Mouse (Mus musculus): ENCODE measurements around the gene Synpo2. TPM values are rescaled to one million over a fixed set of nuclear protein-coding genes. Genes with fewer than 3 reads are reported as not detected.
A peak's percentile ranks its signal among the peaks of the same experiment; 100 is the strongest.

Gene Synpo2
- polyA plus RNA-seq, 1 experiment from 2014 or later = 19.9 TPM

- DNase-seq (ENCODE audit: low spot score) (no peak), ATAC-seq (ENCODE audit: low FRiP score, low TSS enrichment) (no peak)
- Histone ChIP-seq H3K27me3 (ENCODE audit: control insufficient read depth, insufficient read depth, low read length) (no peaks in the 10 kb centered on the region; the same call in 1 of the 2 replicates), H3K27ac (replicated peaks) (no peak overlapping the region), H3K9ac (ENCODE audit: low read length) (no peak overlapping the region), H3K36me3 (ENCODE audit: control insufficient read depth, insufficient read depth, low read length) (no peaks in the 10 kb centered on the region), H3K4me1 (replicated peaks; ENCODE audit: control insufficient read depth, insufficient read depth) (no peaks in the 10 kb centered on the region), H3K4me2 (replicated peaks; ENCODE audit: low read depth) (no peak overlapping the region), H3K4me3 (ENCODE audit: low read depth, low read length) (no peak overlapping the region), H3K9me3 (ENCODE audit: control insufficient read depth, low read length) (no peaks in the 10 kb centered on the region)
- 38% methylated on average over 5 of the region's 5 CpGs for WGBS
- TF ChIP-seq EP300 (optimal IDR thresholded peaks at IDR 0.05) (no peak), CTCF (IDR thresholded peaks at IDR 0.05; ENCODE audit: low read depth) (no peak)
These were observed 8.4 kb upstream of the Synpo2 start for GRCm38 (mm10) chr3:123244376-123244775.

- no peak overlapping the region for H3K4me3 ChIP-seq (ENCODE audit: low read depth, low read length)
- no peak overlapping the region for H3K4me2 ChIP-seq (replicated peaks; ENCODE audit: low read depth)
- DNase-seq (ENCODE audit: low spot score) (no peak), ATAC-seq (ENCODE audit: low FRiP score, low TSS enrichment) (no peak)
- TF ChIP-seq CTCF (IDR thresholded peaks at IDR 0.05; ENCODE audit: low read depth) = no peak
- no peak for TF ChIP-seq EP300 (optimal IDR thresholded peaks at IDR 0.05)
- no peak overlapping the region for H3K9ac ChIP-seq (ENCODE audit: low read length)
- H3K27ac ChIP-seq (replicated peaks) = no peak overlapping the region
- no peaks in the 10 kb centered on the region for H3K9me3 ChIP-seq (ENCODE audit: control insufficient read depth, low read length)
- no peaks in the 10 kb centered on the region for H3K4me1 ChIP-seq (replicated peaks; ENCODE audit: control insufficient read depth, insufficient read depth)
- H3K27me3 ChIP-seq (ENCODE audit: control insufficient read depth, insufficient read depth, low read length) = no peaks in the 10 kb centered on the region
- H3K36me3 ChIP-seq (ENCODE audit: control insufficient read depth, insufficient read depth, low read length) = no peaks in the 10 kb centered on the region
These were observed 1.5 kb upstream of the Synpo2 start for GRCm38 (mm10) chr3:123237446-123237845.

- no peak overlapping the region for H3K27ac ChIP-seq (replicated peaks)
- 37% methylated on average over 7 of the region's 7 CpGs for WGBS
- no peak overlapping the region for H3K4me2 ChIP-seq (replicated peaks; ENCODE audit: low read depth)
These were observed 1.1 kb upstream of the Synpo2 start for GRCm38 (mm10) chr3:123237039-123237438.

GRCm38 (mm10) chr3:123235495-123235894 lies 454 bp downstream of the Synpo2 start:
- peak overlapping the region; percentile 58 for H3K4me2 ChIP-seq (replicated peaks; ENCODE audit: low read depth)
- no peak for ATAC-seq (ENCODE audit: low FRiP score, low TSS enrichment)
- H3K4me1 ChIP-seq (replicated peaks; ENCODE audit: control insufficient read depth, insufficient read depth) = no peaks in the 10 kb centered on the region
- H3K4me3 ChIP-seq (ENCODE audit: low read depth, low read length) = peak overlapping the region; percentile 49
- H3K9ac ChIP-seq (ENCODE audit: low read length) = peak overlapping the region; percentile 53
- H3K9me3 ChIP-seq (ENCODE audit: control insufficient read depth, low read length) = no peaks in the 10 kb centered on the region
- H3K27me3 ChIP-seq (ENCODE audit: control insufficient read depth, insufficient read depth, low read length) = no peaks in the 10 kb centered on the region
- H3K27ac ChIP-seq (replicated peaks) = peak overlapping the region; percentile 50
- WGBS = 25% methylated on average over 7 of the region's 7 CpGs
- TF ChIP-seq EP300 (optimal IDR thresholded peaks at IDR 0.05) (no peak), CTCF (IDR thresholded peaks at IDR 0.05; ENCODE audit: low read depth) (no peak)
- DNase-seq (ENCODE audit: low spot score) = no peak
- H3K36me3 ChIP-seq (ENCODE audit: control insufficient read depth, insufficient read depth, low read length) = no peaks in the 10 kb centered on the region

More at GRCm38 (mm10) chr3:123237039-123237438, 1.1 kb upstream of the Synpo2 start:
- no peaks in the 10 kb centered on the region for H3K27me3 ChIP-seq (ENCODE audit: control insufficient read depth, insufficient read depth, low read length)
- no peaks in the 10 kb centered on the region for H3K36me3 ChIP-seq (ENCODE audit: control insufficient read depth, insufficient read depth, low read length)
- TF ChIP-seq CTCF (IDR thresholded peaks at IDR 0.05; ENCODE audit: low read depth) = no peak
- TF ChIP-seq EP300 (optimal IDR thresholded peaks at IDR 0.05) = no peak
- H3K4me1 ChIP-seq (replicated peaks; ENCODE audit: control insufficient read depth, insufficient read depth) = no peaks in the 10 kb centered on the region
- no peak overlapping the region for H3K9ac ChIP-seq (ENCODE audit: low read length)
- no peaks in the 10 kb centered on the region for H3K9me3 ChIP-seq (ENCODE audit: control insufficient read depth, low read length)
- peak; percentile 21 for DNase-seq (ENCODE audit: low spot score)
- ATAC-seq (ENCODE audit: low FRiP score, low TSS enrichment) = no peak
- H3K4me3 ChIP-seq (ENCODE audit: low read depth, low read length) = no peak overlapping the region

GRCm38 (mm10) chr3:123234191-123234836 lies 1.6 kb downstream of the Synpo2 start:
- peak; percentile 44; the same call in 1 of the 2 replicates for ATAC-seq (ENCODE audit: low FRiP score, low TSS enrichment)
- H3K9ac ChIP-seq (ENCODE audit: low read length) = peak overlapping the region; percentile 47

GRCm38 (mm10) chr3:123231639-123232038 lies 4.3 kb downstream of the Synpo2 start:
- WGBS = 82% methylated on average over 2 of the region's 2 CpGs
- Histone ChIP-seq H3K4me3 (ENCODE audit: low read depth, low read length) (no peak overlapping the region), H3K4me2 (replicated peaks; ENCODE audit: low read depth) (no peak overlapping the region), H3K9me3 (ENCODE audit: control insufficient read depth, low read length) (no peaks in the 10 kb centered on the region), H3K27me3 (ENCODE audit: control insufficient read depth, insufficient read depth, low read length) (no peaks in the 10 kb centered on the region), H3K9ac (ENCODE audit: low read length) (no peak overlapping the region), H3K4me1 (replicated peaks; ENCODE audit: control insufficient read depth, insufficient read depth) (no peaks in the 10 kb centered on the region), H3K27ac (replicated peaks) (no peak overlapping the region), H3K36me3 (ENCODE audit: control insufficient read depth, insufficient read depth, low read length) (no peaks in the 10 kb centered on the region)
- DNase-seq (ENCODE audit: low spot score) = no peak
- TF ChIP-seq CTCF (IDR thresholded peaks at IDR 0.05; ENCODE audit: low read depth) (no peak), EP300 (optimal IDR thresholded peaks at IDR 0.05) (no peak)
- ATAC-seq (ENCODE audit: low FRiP score, low TSS enrichment) = no peak

More at GRCm38 (mm10) chr3:123234191-123234836, 1.6 kb downstream of the Synpo2 start:
- no peaks in the 10 kb centered on the region for H3K36me3 ChIP-seq (ENCODE audit: control insufficient read depth, insufficient read depth, low read length)
- H3K4me3 ChIP-seq (ENCODE audit: low read depth, low read length) = peak overlapping the region; percentile 28
- H3K27me3 ChIP-seq (ENCODE audit: control insufficient read depth, insufficient read depth, low read length) = no peaks in the 10 kb centered on the region
- DNase-seq (ENCODE audit: low spot score) = no peak
- TF ChIP-seq CTCF (IDR thresholded peaks at IDR 0.05; ENCODE audit: low read depth) = peak; percentile 82
- TF ChIP-seq EP300 (optimal IDR thresholded peaks at IDR 0.05) = no peak
- H3K4me2 ChIP-seq (replicated peaks; ENCODE audit: low read depth) = peak overlapping the region; percentile 44
- H3K9me3 ChIP-seq (ENCODE audit: control insufficient read depth, low read length) = no peaks in the 10 kb centered on the region
- peak overlapping the region; percentile 45 for H3K27ac ChIP-seq (replicated peaks)
- WGBS = 23% methylated on average over 16 of the region's 16 CpGs
- no peaks in the 10 kb centered on the region for H3K4me1 ChIP-seq (replicated peaks; ENCODE audit: control insufficient read depth, insufficient read depth)
